15 mouse cellular contexts compared by ENCODE assay signal in the genomic region with DNA sequence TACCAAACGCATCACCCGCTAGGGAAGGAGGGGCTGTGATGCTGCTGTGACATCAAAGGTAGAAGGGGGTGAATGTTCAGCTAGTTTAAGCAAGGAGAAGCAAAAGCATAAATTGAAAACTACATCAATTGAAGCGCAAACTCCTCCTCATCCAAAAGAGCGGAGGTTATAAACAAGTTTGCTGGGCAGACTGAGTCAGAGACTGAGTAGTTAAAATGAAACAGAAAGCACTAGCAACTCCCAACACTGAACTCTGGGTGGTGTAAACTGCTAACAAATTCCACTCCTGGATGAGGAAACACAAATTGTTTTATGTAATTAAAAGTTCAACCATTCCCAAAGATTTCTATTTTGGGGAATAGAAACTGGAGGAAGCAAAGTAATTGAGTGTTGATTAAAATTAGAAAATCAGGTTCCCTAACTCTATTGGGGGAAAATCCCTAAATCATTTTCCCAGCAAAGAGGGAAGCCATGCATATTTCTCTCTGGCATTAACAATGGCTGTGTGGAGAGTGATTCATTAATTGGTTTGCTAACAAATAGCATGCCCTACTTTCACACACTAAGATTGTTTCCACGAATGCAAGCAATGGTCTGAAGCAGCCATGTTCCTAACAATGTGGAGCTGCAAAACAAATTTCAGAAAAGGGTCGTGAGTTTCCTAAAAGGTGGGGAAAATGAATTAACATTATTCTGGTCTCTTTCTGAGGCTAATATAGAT. TPM values are rescaled to one million over a fixed set of nuclear protein-coding genes. Genes with fewer than 3 reads are reported as not detected.
A peak's percentile ranks its signal among the peaks of the same experiment; 100 is the strongest.
DNase-seq lines count a peak whose midpoint lies in the region; ATAC-seq and TF ChIP-seq lines count a peak whose summit lies in the region.
"Had no signal": no experiment of that assay in that cellular context is flagged by ENCODE, and none has a peak within 500 bp of the region (broad histone marks: within the 10 kb centered on the region; RNA-seq: fewer than 3 reads in every experiment).

No protein-coding gene starts in this region.

- no peak for TF ChIP-seq POLR2A in myocyte (IDR thresholded peaks at IDR 0.05; ENCODE audit: insufficient read length, low read depth)

- intact Hi-C loops in left cerebral cortex, postnatal 14 days (cut with DNase I) = loop anchor here (10.0 kb wide), 1 partner anchor 365 kb away; no protein-coding TSS in a partner anchor

- H3K9ac ChIP-seq in kidney, postnatal 0 days (ENCODE audit: low read depth, low read length) = no peak overlapping the region
- H3K9ac ChIP-seq: heart, embryonic 15.5 days; liver, embryonic 13.5 days; neural tube, embryonic 12.5 days had no signal

- H3K27ac ChIP-seq in kidney, postnatal 0 days = no peak overlapping the region
- H3K27ac ChIP-seq: heart, embryonic 15.5 days; liver, embryonic 13.5 days; neural tube, embryonic 12.5 days had no signal

- WGBS in kidney, postnatal 0 days = 68% methylated on average over 6 of the region's 6 CpGs

- in situ Hi-C loops in Patski (cut with MboI; ENCODE audit: low pct_unique_long_range_greater_than_20kb) = no loop called here

- no peaks in the 10 kb centered on the region for H3K4me1 ChIP-seq in kidney, postnatal 0 days (replicated peaks; ENCODE audit: insufficient read depth, low read length)
- H3K4me1 ChIP-seq: heart, embryonic 15.5 days; liver, embryonic 13.5 days; neural tube, embryonic 12.5 days had no signal

- TF ChIP-seq CTCF in kidney, postnatal 0 days (IDR thresholded peaks at IDR 0.05; ENCODE audit: low read depth) = peak; percentile 33; the same call in 1 of the 2 replicates
- TF ChIP-seq CTCF in Patski (IDR thresholded peaks at IDR 0.05) = no peak

- H3K4me3 ChIP-seq in kidney, postnatal 0 days (replicated peaks; ENCODE audit: low read depth, low read length) = no peak overlapping the region
- no peak overlapping the region for H3K4me3 ChIP-seq in myocyte
- H3K4me3 ChIP-seq: heart, embryonic 15.5 days; liver, embryonic 13.5 days; neural tube, embryonic 12.5 days had no signal

- no peaks in the 10 kb centered on the region for H3K36me3 ChIP-seq in kidney, postnatal 0 days (ENCODE audit: insufficient read depth, low read length)
- no peaks in the 10 kb centered on the region for H3K36me3 ChIP-seq in myocyte (ENCODE audit: control insufficient read depth, insufficient read depth)
- H3K36me3 ChIP-seq: heart, embryonic 15.5 days; liver, embryonic 13.5 days; neural tube, embryonic 12.5 days had no signal

- no peaks in the 10 kb centered on the region for H3K9me3 ChIP-seq in kidney, postnatal 0 days (replicated peaks; ENCODE audit: low read length)
- H3K9me3 ChIP-seq: heart, embryonic 15.5 days; liver, embryonic 13.5 days; neural tube, embryonic 12.5 days had no signal

- no peaks in the 10 kb centered on the region for H3K79me2 ChIP-seq in myocyte (ENCODE audit: control insufficient read depth, insufficient read depth)

- no peak overlapping the region for H3ac ChIP-seq in myocyte (ENCODE audit: control insufficient read depth, insufficient read length)

- DNase-seq in kidney, postnatal 0 days (ENCODE audit: low spot score) = peak; percentile 18
- DNase-seq in kidney, adult 9 months = no peak
- peak; percentile 49 for DNase-seq in CD4-positive, CD25-positive, alpha-beta regulatory T cell, adult 2 months (ENCODE audit: low read depth, low spot score)
- no peak for DNase-seq in Patski (ENCODE audit: low read depth, low spot score)
- DNase-seq in left cerebral cortex, postnatal 14 days (ENCODE audit: low spot score in 2 of 2) = no peak
- DNase-seq: cerebellum, adult 9-11 months; gastrocnemius, postnatal 10 days; kidney, adult 18-20 months; liver, embryonic 13.5 days; midbrain, embryonic 14.5 days; thymus, postnatal 25 days had no signal

- CTCF ChIA-PET in Patski (lab: Charles Lee) = interaction anchor here (1.1 to 1.7 kb wide), 2 partner anchors 10 to 52 kb away, joined by 3 to 5 read pairs; no protein-coding TSS in a partner anchor

- no peak overlapping the region for H3K4me2 ChIP-seq in kidney, postnatal 0 days (ENCODE audit: low read length)
- peak overlapping the region; percentile 15 for H3K4me2 ChIP-seq in myocyte (ENCODE audit: low read depth)
- H3K4me2 ChIP-seq: heart, embryonic 15.5 days; liver, embryonic 13.5 days; neural tube, embryonic 12.5 days had no signal

- ATAC-seq in kidney, postnatal 0 days (replicated peaks; ENCODE audit: low FRiP score, low read depth) = no peak
- ATAC-seq in Patski = peak; percentile 88
- ATAC-seq in erythroid progenitor cell, adult 5-6 weeks (replicated peaks; ENCODE audit: low FRiP score, poor library complexity, severe bottlenecking) = no peak

- H3K27me3 ChIP-seq in kidney, postnatal 0 days (ENCODE audit: insufficient read depth, low read length) = no peaks in the 10 kb centered on the region
- H3K27me3 ChIP-seq in Patski (no peaks in the 10 kb centered on the region), myocyte (ENCODE audit: control insufficient read depth, insufficient read depth, insufficient read length) (no peaks in the 10 kb centered on the region)
- H3K27me3 ChIP-seq: heart, embryonic 15.5 days; liver, embryonic 13.5 days; neural tube, embryonic 12.5 days had no signal

- POLR2A ChIA-PET in Patski (lab: Charles Lee) = interaction anchor here (1.6 kb wide), 1 partner anchor 11 kb away, joined by 4 read pairs; no protein-coding TSS in a partner anchor

TF ChIP-seq in myocyte, 11 proteins besides CTCF, POLR2A, EP300 and RAD21:
- TF ChIP-seq TCF12 (IDR thresholded peaks at IDR 0.05; ENCODE audit: insufficient read depth, poor library complexity, severe bottlenecking) (no peak), REST (IDR thresholded peaks at IDR 0.05; ENCODE audit: insufficient read depth, insufficient read length) (no peak), USF1 (IDR thresholded peaks at IDR 0.05; ENCODE audit: low read depth) (no peak), MYOD1 (IDR thresholded peaks at IDR 0.05; ENCODE audit: control insufficient read depth in 1 of 3, insufficient read length in 2 of 3, low read depth in 2 of 3) (no peak), MAX (IDR thresholded peaks at IDR 0.05; ENCODE audit: low read depth) (no peak), CEBPB (IDR thresholded peaks at IDR 0.05; ENCODE audit: insufficient read depth, poor library complexity, severe bottlenecking) (no peak), MYOG (IDR thresholded peaks at IDR 0.05; ENCODE audit: control insufficient read depth in 1 of 3, insufficient read depth in 1 of 3, insufficient read length in 2 of 3, low read depth in 2 of 3) (no peak), POLR2AphosphoS2 (IDR thresholded peaks at IDR 0.05; ENCODE audit: insufficient read length, low read depth) (no peak), TCF3 (IDR thresholded peaks at IDR 0.05; ENCODE audit: insufficient read length, low read depth) (no peak)

RNA-seq across cellular contexts. Expression of a gene that starts 41.0 kb away (rescaled TPM):
- 47.5 and 50.4 TPM in 2 replicates for polyA plus RNA-seq in kidney, postnatal 0 days (2015; fragmentation: Nextera tagmentation; extraction: Ambion mirVana)
- polyA plus RNA-seq in Patski (2021) (11.2 TPM), myocyte (2012; fragmentation: generic; extraction: Trizol) (2.7 TPM)
- 10 to 100 TPM in 1 of 2 experiments, 1 to 10 TPM in 1; 9.4 to 10.1 TPM for total RNA-seq in left cerebral cortex, postnatal 14 days (2021)
- 16.9 and 19.7 TPM in 2 replicates for total RNA-seq in erythroid progenitor cell, adult 5-6 weeks (2015; ENCODE audit: low replicate concordance)
- 3.2 and 4.1 TPM in 2 replicates for total RNA-seq in erythroid progenitor cell, adult 5-6 weeks (2017; ENCODE audit: low replicate concordance)

Comparison
In these comparisons a context has a peak if more than half of its experiments do, and no peak if none do; other contexts are left out.
1. DNase-seq: peak in kidney, postnatal 0 days (single experiment) and CD4-positive, CD25-positive, alpha-beta regulatory T cell, adult 2 months (single experiment); none in kidney, adult 9 months (single experiment), Patski (single experiment) and left cerebral cortex, postnatal 14 days (0 of 2).